Mouse (Mus musculus) stomach, embryonic 15.5 days (tissue): ENCODE results near the gene Adra1d. TPM values are rescaled to one million over a fixed set of nuclear protein-coding genes. Genes with fewer than 3 reads are reported as not detected.
A peak's percentile ranks its signal among the peaks of the same experiment; 100 is the strongest.

Experiments
- ATAC-seq: fragments of 200-750 bp; cut with Nextera tagmentation; 2 replicates; pipeline ENCODE4 v1.8.0; 2017; ENCODE audit warnings: low read depth, moderate number of reproducible peaks, moderate TSS enrichment; ENCODE audit not compliant: insufficient read depth, low FRiP score
- H3K27ac ChIP-seq: fragments of 300-500 bp; sonication (generic); 2 replicates; pipeline ENCODE4 v1.5.1; 2015; ENCODE audit warnings: mild to moderate bottlenecking, inconsistent platforms
- H3K27me3 ChIP-seq: fragments of 300-500 bp; sonication (generic); replicated peaks from 2 replicates; pipeline ENCODE4 v1.6.1; 2015; ENCODE audit warnings: inconsistent platforms
- H3K36me3 ChIP-seq: fragments of 300-500 bp; sonication (generic); 2 replicates; pipeline ENCODE4 v1.6.1; 2015; ENCODE audit warnings: inconsistent platforms
- H3K4me1 ChIP-seq: fragments of 300-500 bp; sonication (generic); 2 replicates; pipeline ENCODE4 v1.6.1; 2015; ENCODE audit warnings: inconsistent platforms
- H3K4me2 ChIP-seq: fragments of 300-500 bp; sonication (generic); 2 replicates; pipeline ENCODE4 v1.6.1; 2015; ENCODE audit warnings: mild to moderate bottlenecking, inconsistent platforms
- H3K4me3 ChIP-seq: fragments of 300-500 bp; sonication (generic); replicated peaks from 2 replicates; pipeline ENCODE4 v1.5.1; 2015; ENCODE audit warnings: inconsistent platforms
- H3K9ac ChIP-seq: fragments of 300-500 bp; sonication (generic); 2 replicates; pipeline ENCODE4 v1.6.1; 2015; ENCODE audit warnings: inconsistent platforms
- H3K9me3 ChIP-seq: fragments of 300-500 bp; sonication (generic); 2 replicates; pipeline ENCODE4 v1.6.1; 2016; ENCODE audit warnings: inconsistent platforms
- WGBS: fragments of 180-500 bp; shearing (Covaris S2); methylation state at CpG from one replicate; pipeline ENCODE4 v1.1.7; 2015; 5-methylcytosine and 5-hydroxymethylcytosine counted together
- polyA plus RNA-seq: library from polyadenylated mRNA; unstranded; fragments of >200 nt; fragmentation: Nextera tagmentation; extraction: Ambion mirVana; gene quantifications from 2 replicates; pipeline ENCODE4 v1.2.1, GENCODE M21; 2015

Gene Adra1d
- 0.85 and 0.96 TPM in 2 replicates for polyA plus RNA-seq

DNA sequence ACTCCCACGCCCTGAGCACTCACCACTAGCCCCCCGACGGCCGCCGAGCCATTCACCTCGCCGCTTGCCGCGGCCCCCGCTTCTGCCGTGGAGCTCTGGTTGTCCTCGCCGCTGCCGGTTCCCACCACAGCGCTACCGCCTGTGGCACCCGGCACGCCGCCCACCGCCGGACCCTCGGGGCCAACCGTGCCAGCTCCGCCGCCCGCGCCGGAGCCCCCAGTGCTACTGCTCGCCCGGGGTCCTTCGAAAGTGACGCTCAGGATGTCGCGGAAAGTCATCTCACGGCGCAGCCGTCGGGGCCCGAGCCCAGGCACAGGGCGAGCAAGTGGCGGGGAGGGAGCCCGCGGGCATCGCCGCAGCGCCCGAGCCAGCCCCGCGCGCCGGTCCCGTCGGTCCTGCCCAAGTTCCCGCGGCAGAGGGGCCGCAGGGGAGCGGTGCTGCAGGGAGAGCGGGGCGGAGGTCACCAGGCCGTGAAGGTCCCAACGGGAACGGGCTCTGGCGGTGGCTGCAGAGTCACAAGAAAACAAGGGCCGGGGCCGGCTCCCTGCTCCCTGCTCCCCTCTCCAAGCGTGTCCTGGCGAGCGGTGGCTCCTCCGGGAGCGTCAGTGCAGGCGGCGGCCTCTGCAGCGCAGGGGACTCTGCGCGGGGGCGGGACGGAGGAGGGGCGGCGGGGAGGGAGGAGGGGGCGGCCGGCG, at the start of gene Adra1d:
Adra1d (minus strand) TSS at position 393 of the 695 bp plus-strand sequence.
- Histone ChIP-seq H3K27ac (no peak within 1 kb of the TSS), H3K4me2 (peak within 1 kb of the TSS; percentile 87), H3K4me3 (peak within 1 kb of the TSS; percentile 53), H3K4me1 (peaks cover 10% of the 10 kb centered on the region), H3K9ac (peak within 1 kb of the TSS; percentile 26; the same call in 1 of the 2 replicates), H3K36me3 (no peaks in the 10 kb centered on the region), H3K9me3 (no peaks in the 10 kb centered on the region), H3K27me3 (peaks cover 77% of the 10 kb centered on the region)
- ATAC-seq, result peak; percentile 41; the same call in 1 of the 2 replicates
- WGBS, result 2% methylated on average over 60 of the region's 82 CpGs

DNA sequence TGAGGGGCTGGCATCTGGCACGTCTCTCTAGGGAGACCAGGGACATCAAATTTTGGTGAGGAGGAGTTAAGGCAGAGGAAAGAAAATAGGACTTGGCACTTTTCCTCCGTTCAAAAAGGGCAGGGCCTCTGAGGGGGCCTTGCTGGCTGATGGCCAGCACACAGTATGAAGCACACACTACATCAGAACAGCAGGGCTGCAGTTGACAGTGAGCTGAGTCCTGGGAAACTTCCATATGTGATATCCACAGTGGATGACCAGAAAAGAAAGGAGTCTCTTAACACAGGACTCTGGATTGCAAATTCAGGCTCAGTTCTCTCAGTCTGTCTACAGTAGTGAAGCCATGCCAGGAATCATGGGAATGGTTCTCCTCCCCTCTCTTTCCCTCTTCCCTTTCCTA, 39.8 kb upstream of the Adra1d start:
- Histone ChIP-seq H3K27ac (no peak overlapping the region), H3K9me3 (no peaks in the 10 kb centered on the region), H3K9ac (no peak overlapping the region), H3K36me3 (no peaks in the 10 kb centered on the region), H3K27me3 (no peaks in the 10 kb centered on the region), H3K4me1 (peaks cover 8% of the 10 kb centered on the region; the same call in 1 of the 2 replicates), H3K4me2 (no peak overlapping the region), H3K4me3 (no peak overlapping the region)
- peak; percentile 56; the same call in 1 of the 2 replicates for ATAC-seq
- 36% methylated on average over 2 of the region's 2 CpGs for WGBS

DNA sequence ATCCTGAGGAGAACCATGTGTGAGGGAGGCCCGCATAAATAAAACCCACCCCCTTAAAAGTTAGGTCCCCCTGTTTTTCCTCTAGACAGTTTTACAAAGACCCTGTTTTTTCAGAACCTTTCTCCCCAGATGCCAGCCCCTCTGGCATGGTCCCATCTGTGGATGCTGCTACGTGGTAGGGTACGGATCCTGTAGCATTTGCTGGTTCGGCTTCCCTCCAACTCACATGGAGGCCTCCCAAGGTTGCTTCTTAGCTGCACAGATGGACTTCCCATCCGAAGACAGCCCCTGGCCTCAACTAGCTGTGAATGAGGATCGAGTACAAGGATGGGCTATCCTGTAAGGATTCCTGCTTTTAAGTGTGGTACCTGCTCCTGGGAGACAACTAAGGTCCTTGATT, 32.8 kb upstream of the Adra1d start:
- no peaks in the 10 kb centered on the region for H3K27me3 ChIP-seq
- H3K4me3 ChIP-seq, result no peak overlapping the region
- no peak overlapping the region for H3K27ac ChIP-seq
- H3K36me3 ChIP-seq, result no peaks in the 10 kb centered on the region
- H3K9ac ChIP-seq, result no peak overlapping the region
- no peaks in the 10 kb centered on the region for H3K4me1 ChIP-seq
- no peak overlapping the region for H3K4me2 ChIP-seq
- no peaks in the 10 kb centered on the region for H3K9me3 ChIP-seq
- WGBS, result 83% methylated on average over 6 of the region's 6 CpGs
- ATAC-seq, result no peak

DNA sequence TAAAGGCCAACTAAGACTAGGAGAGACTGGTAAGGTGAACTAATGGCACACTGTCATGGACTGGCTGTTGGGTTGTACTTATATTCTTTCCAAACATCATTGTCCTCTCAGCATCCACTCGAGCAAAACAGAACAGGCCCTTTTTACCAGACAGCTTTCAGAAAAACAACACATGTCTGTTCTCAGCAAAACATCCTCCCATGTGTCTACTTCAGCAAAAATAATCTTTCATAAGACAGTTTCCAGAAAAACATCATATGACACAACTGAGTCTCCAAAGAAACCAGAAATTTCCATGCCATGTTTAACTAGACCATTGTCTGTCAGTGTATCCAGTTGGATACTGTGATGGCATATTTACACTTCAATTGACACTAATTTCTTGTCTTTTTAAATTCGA, 25.4 kb upstream of the Adra1d start:
- Histone ChIP-seq H3K4me1 (no peaks in the 10 kb centered on the region), H3K9me3 (no peaks in the 10 kb centered on the region), H3K27me3 (no peaks in the 10 kb centered on the region), H3K9ac (no peak overlapping the region), H3K4me3 (no peak overlapping the region), H3K27ac (no peak overlapping the region), H3K4me2 (no peak overlapping the region), H3K36me3 (no peaks in the 10 kb centered on the region)
- WGBS, result 66% methylated on average over 2 of the region's 2 CpGs
- no peak for ATAC-seq

DNA sequence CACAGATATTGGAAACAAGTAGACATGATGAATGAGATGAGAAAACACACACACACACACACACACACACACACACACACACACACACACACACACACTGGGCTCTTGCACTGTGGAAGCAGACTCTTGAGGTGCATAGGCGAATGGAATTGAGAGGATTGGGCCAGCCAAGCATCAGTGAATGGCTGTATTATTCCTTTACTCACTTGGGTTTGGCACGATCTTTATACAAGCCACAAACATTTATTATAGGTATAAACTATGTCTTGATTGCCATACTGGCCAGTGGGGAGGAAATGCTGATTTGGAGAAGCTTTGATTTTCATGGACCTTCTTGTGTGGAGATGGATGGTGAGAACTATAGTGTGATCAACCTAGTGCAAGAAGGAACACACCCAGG, 19.4 kb upstream of the Adra1d start:
- Histone ChIP-seq H3K9ac (no peak overlapping the region), H3K27ac (no peak overlapping the region), H3K27me3 (no peaks in the 10 kb centered on the region), H3K36me3 (no peaks in the 10 kb centered on the region), H3K4me1 (no peaks in the 10 kb centered on the region), H3K4me2 (no peak overlapping the region), H3K4me3 (no peak overlapping the region), H3K9me3 (no peaks in the 10 kb centered on the region)
- 80% methylated on average over 2 of the region's 2 CpGs for WGBS
- ATAC-seq, result no peak

DNA sequence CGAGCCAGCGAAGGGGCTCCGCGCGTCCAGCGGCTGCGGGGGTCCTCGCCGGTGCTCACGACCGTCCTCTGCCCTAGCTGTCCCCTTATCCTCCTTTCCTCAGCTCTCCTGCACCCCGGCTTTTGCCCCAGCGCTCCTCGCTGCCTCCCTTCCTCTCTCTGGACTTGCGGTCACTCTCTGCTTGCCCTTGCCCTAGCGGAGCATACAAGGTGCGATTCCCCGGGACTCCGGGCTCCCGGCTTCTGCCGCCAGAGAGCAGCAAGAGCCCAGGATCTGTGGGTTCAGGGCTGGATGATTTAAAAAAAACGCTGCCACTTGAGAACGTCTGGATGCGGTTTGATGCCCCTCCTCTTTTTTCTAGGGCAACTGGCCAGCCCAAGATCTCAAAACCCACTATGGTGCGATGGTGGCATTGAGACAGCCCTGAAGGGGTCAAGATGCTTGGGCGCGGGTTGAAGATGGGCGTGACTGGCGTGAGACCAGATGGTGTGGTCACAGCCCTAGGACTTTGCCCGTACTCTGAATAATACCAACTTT, 571 bp upstream of the Adra1d start:
- no peaks in the 10 kb centered on the region for H3K9me3 ChIP-seq
- WGBS, result 1% methylated on average over 24 of the region's 30 CpGs
- H3K4me2 ChIP-seq, result peak overlapping the region; percentile 87
- H3K4me1 ChIP-seq, result peaks cover 10% of the 10 kb centered on the region
- peak overlapping the region; percentile 53 for H3K4me3 ChIP-seq
- peaks cover 71% of the 10 kb centered on the region for H3K27me3 ChIP-seq
- ATAC-seq, result peak; percentile 38; the same call in 1 of the 2 replicates
- H3K27ac ChIP-seq, result no peak overlapping the region
- 0 out of 2 replicates have a peak overlapping the region, but pooled peaks have one; percentile 26 for H3K9ac ChIP-seq
- H3K36me3 ChIP-seq, result no peaks in the 10 kb centered on the region

DNA sequence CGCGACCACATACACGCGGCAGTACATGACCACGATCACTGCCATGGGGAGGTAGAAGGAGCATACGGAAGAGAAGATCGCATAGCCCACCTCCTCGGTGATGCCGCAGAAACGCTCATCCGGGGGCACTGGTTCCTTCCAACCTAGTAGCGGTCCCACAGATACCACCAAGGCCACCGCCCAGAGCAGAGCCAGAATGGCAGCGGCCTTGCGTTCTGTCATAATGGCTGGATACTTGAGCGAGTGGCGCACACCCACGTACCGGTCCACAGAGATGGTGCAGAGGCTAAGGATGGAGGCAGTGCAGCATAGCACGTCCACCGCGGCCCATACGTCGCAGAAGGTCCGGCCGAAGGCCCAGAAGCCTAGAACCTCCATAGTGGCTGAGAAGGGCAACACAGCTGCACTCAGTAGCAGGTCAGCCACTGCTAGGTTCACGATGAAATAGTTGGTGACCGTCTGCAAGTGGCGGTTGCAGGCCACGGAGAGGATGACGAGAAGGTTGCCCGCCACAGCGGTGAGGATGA, 676 bp downstream of the Adra1d start:
- Histone ChIP-seq H3K27ac (no peak overlapping the region), H3K4me2 (peak overlapping the region; percentile 87), H3K4me1 (peaks cover 10% of the 10 kb centered on the region), H3K9me3 (no peaks in the 10 kb centered on the region), H3K27me3 (peaks cover 77% of the 10 kb centered on the region), H3K9ac (no peak overlapping the region), H3K36me3 (no peaks in the 10 kb centered on the region), H3K4me3 (peak overlapping the region; percentile 53)
- ATAC-seq, result no peak
- 5% methylated on average over 33 of the region's 33 CpGs for WGBS

DNA sequence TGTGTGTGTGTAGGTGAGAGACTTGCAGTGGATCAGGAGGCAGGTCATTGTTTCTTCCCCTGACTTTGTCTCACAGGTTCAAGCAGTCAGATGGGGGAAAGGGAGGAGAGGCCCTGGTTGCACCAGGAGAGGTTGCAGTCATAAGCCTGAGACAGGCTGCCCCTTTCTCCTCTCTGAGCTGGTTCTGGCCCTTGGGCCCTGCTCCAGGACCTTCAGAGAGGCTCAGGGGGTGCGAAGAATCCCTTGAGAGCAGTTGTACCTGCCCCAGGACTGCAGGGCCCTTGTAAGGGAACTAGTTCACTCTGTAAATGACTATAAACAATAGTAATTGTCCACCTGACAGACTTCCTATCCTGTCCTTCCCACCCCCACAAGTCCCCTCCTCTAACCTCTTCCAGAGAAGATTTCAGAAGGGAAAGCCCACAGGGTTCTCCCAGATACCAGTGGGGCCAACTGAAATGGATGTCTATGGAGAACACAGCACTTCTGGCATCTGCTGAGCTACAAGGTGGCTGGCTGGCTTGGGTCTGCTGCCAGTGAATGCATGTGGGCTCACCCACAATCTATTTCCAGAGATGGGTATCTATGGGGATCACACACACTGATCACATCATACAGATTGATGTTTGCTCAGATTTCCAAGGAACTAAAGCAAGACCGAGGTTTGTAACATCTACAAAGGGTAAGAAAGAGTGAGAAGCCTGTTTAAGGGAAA, 1.7 kb downstream of the Adra1d start:
- 48% methylated on average over 2 of the region's 2 CpGs for WGBS
- H3K9me3 ChIP-seq, result no peaks in the 10 kb centered on the region
- no peaks in the 10 kb centered on the region for H3K36me3 ChIP-seq
- no peak for ATAC-seq
- H3K4me2 ChIP-seq, result no peak overlapping the region
- H3K9ac ChIP-seq, result no peak overlapping the region
- peak overlapping the region; percentile 53; the same call in 1 of the 2 replicates for H3K4me3 ChIP-seq
- H3K4me1 ChIP-seq, result peaks cover 10% of the 10 kb centered on the region
- no peak overlapping the region for H3K27ac ChIP-seq
- peaks cover 70% of the 10 kb centered on the region for H3K27me3 ChIP-seq

DNA sequence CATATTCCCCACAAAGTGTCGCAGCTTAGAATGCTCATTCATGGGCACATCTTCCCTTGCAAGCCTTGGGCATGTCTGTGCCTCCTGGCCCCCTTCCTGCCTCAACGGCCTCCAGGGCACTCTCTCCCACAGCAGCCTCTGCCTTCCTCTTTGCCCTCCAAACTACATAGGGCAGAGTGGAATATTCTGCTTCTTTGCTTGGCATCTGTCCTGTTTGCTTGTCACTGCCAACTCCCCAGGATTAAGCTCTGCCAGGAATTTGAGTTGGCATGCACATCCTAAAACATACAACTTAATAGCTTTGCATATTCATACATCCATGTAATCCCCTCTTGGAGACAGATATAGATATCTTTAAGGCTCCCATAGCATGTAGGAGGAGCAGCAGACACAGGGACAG, 4.2 kb downstream of the Adra1d start:
- Histone ChIP-seq H3K27me3 (peaks cover 65% of the 10 kb centered on the region), H3K4me1 (peaks cover 8% of the 10 kb centered on the region), H3K9me3 (no peaks in the 10 kb centered on the region), H3K9ac (no peak overlapping the region), H3K36me3 (no peaks in the 10 kb centered on the region), H3K27ac (no peak overlapping the region), H3K4me3 (no peak overlapping the region), H3K4me2 (no peak overlapping the region)
- no peak for ATAC-seq
- 78% methylated on average over 2 of the region's 2 CpGs for whole genome bisulfite sequencing

DNA sequence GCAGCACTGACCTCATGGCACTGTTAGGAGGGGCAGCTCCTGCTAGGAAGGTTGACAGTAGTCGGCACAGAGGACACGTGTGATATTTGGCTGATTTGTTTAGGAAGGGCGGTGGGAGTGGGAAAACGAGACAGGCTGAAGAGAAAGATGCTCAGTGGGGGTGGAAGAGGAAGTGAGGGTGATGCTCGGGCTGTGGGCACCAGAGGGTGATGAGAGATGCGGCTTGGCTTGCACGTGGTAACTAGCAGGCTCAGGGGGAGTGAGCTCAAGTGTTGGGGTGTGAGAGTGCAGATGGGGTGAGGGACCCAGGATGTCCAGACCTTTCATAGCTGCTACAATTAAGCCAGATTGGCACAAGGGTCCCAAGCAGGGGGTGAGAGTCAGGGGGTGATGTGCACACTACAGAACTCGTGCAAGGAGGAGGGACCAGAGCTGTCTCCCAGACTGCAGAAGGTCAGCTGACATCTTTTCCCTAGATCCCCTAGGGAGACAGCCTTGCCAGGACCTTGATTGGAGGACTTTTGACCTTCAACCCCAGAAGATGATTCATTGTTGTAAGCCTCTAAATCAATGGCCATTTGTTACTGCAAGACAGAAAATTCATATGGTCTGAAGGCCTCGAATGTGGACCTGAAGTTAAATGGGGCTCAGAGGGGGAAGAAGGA, 9.2 kb downstream of the Adra1d start:
- no peak for ATAC-seq
- Histone ChIP-seq H3K9ac (no peak overlapping the region), H3K4me3 (no peak overlapping the region), H3K27me3 (peaks cover 24% of the 10 kb centered on the region), H3K9me3 (no peaks in the 10 kb centered on the region), H3K36me3 (no peaks in the 10 kb centered on the region), H3K4me2 (no peak overlapping the region), H3K27ac (no peak overlapping the region), H3K4me1 (no peaks in the 10 kb centered on the region)
- 17% methylated on average over 9 of the region's 9 CpGs for WGBS

DNA sequence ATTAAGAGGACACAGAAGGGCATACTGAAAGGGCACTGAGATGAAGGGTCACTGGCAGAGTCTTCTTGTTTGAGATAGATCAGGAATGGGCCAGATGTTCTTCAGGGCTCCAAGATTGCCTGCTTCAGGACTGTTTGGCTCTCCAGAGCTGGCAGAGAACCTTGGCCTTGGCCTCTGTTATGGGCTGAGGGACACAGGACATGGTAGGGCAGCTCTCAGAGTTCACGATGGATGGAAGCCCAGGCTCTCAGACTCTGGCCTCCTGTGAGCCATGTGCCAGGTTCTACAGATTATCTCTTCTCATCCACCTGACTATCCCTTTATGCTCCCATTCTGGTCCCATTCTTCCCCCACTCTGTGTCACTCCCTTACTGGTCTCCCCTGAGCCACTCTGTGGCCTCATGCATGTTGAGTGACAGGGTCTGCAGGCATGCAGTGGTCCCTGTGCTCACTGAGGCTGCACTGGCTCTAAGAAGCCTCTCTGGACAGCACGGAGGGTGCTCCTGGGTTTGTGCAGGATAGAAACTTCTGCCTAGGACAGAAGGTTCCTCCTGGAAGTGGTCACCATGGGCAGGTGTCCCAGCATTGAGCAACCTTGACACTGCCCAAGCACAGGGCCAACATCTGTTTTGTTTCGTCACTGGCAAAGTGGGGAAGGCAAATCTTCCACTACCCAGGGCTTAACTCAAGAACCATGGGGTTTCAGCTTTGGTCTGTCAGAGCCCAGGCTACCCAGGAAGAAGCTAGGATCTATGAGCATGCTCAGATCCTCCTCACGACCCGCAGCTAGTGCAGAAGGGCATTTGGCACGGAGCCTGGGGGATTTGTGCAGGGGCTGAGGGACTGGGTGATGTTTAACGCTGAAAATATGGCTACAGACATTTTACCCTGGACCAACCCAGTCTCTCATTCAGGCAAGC, 10.1 kb downstream of the Adra1d start:
- Histone ChIP-seq H3K4me2 (no peak overlapping the region), H3K4me1 (no peaks in the 10 kb centered on the region), H3K4me3 (no peak overlapping the region), H3K27me3 (peaks cover 24% of the 10 kb centered on the region), H3K9me3 (no peaks in the 10 kb centered on the region), H3K27ac (no peak overlapping the region), H3K9ac (no peak overlapping the region), H3K36me3 (no peaks in the 10 kb centered on the region)
- ATAC-seq, result no peak
- 53% methylated on average over 7 of the region's 7 CpGs for WGBS
